Mouse (Mus musculus) heart, postnatal 36 days (tissue): ENCODE data around the gene Rbks. TPM values are rescaled to one million over a fixed set of nuclear protein-coding genes. Genes with fewer than 3 reads are reported as not detected.

Source experiments
- DNase-seq, 2 experiments: peaks; one replicate each; pipeline ENCODE4 v3.0.0; 2021 to 2022
- intact Hi-C: fragments of 180-260 bp; cut with DNase I; formaldehyde crosslinking; loops from one replicate; pipeline ENCODE4 v1.15.1; 2025
- total RNA-seq, 2 experiments: library from RNA; stranded (reverse); gene quantifications; 2 replicates each; pipeline ENCODE4 v1.2.3; 2021

The Rbks gene
- total RNA-seq, 2 experiments from 2014 or later: 3.2 to 3.4 TPM

DNA sequence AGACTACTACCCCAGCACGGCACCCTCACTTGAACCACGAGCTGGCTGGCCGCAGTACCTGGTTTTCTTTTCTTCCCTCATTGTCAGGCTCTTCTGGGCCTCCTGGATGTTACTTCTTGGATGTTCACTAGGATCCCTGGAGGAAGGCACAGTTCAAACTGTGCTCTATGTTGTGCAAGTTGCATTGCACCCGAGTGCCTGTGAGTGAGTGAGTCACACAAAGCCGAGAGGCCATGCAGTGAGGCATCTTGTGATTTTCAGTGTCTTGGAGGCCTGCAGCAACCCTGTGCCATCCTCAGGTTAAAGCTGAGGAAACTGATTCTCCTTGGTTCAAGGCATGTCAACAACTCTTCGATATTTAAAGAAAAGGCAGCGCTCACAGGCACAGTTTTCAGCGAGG, 68.9 kb downstream of the Rbks start:
- intact Hi-C loops: no loop called here

DNA sequence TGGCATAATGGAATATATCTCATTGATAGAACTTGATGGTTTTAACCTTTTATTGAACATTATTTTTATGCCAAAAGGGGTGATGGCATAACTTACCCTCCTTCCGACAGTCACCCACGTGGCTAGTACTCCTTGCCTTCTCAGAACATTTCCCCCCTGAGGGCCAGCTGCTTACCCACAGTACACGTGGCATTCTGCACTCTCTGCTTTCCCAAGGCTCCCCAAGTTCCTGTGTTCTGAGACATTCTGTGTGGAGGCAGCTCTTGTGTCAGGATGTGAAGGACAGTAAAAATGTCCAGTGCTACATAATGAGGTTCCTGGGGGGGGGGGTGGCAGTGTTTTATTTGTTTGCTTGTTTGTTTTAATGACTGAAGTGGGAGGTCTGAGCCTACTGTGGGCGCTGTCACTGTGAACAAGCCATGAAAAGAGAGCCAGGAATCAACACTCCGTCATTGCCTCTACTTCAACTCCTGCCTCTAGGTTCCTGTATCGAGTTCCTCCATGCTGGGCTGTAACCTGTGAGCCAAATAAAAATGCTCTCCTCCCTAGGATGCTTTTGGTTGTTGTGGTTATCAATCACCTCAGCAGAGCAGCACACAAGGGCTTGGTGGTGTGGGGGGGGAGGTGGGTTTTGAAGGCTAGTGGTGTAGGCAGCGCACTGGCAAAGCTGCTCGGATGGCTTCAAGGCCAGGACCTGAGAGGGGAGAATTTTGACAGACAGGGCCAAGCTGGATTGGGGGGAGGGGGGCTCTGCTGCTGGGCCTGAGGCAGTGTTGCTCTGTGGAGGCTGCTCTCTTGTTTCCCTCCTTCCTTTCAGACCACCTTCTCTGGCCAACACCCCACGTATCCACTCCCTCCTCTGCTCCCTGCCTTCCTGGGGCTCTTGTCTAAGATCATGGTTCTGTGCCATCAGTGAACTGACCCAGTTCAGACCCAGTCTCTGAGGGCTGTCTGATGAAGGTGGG, 69.6 kb downstream of the Rbks start:
- intact Hi-C loops: no loop called here
- no peak for DNase-seq

More for the DNA sequence above, 68.9 kb downstream of the Rbks start:
- no peak for DNase-seq

DNA sequence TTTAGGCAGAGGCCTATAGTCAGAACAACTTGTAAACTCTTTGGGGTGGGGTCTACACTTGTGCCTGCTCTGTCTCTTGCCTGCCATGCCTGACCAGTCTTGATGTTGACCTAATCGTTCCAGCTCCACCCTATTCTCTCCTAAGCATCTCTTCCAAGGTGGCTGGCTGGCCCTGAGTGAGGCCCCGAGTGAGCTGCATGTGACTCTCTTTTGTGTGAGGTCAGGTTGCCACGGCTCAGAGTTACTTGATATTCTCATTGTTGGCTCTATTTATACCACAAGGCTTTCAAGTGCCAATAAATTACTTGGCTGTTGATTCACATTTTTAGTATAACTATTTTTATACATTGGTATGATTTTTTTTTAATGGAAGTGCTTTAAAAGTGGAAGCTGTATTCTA, 70.3 kb downstream of the Rbks start:
- DNase-seq: no peak
- intact Hi-C loops: no loop called here

DNA sequence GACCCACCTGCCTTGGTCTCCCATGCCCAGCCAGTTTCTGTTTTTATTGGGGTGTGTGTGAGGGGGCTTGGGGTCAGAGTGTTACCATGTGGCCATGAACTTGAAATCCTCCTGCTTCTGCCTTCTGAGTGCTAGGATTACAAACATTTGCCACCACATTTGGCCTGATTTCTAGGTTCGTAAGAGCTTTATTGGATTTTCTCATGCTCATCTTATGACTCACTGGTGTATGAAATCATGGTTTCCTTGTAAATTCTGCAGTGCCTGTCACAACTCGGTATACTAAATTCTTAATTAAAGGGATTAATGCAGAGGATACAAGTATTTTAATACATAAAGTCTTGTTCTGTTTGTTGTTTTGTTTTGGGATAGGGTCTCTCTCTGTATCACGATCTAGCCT, 77.1 kb downstream of the Rbks start:
- DNase-seq: no peak
- intact Hi-C loops: no loop called here

DNA sequence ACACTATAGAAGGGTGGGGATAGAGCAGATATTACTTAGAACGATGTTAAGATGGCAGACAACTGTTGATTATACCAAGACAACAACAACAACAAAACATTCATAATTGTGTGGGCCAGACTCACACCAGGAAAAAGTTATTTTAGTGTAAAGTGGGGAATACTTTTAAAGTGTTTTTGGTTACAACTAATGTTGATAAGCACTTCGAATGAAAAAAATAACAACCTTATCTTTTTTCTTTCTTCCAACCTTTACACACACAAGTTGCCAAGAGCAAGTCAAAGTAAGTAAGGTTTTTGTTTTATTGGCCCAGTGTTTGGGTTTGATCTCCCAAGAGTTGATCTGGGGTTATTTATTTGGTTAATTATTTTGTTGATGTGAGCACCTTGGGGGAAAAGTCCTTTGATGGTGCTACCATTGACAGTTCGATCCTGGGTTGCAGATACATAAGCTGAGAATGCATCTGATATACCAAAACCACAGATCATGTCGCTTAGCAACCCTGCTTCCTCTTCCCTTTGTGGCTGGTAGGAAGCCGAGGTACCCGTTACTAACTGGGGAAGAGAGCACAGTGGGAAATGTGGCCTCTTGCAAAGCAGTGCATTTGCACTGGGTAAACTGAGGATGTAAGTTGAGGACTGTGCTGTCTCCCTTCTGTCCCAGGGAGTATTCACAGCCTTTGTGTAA, 82.9 kb downstream of the Rbks start:
- no peak for DNase-seq
- intact Hi-C loops: loop anchor here (2.0 to 5.0 kb wide), 3 partner anchors 52 to 523 kb away; partner anchors contain the start of genes Babam2, Fosl2 and Rbks

DNA sequence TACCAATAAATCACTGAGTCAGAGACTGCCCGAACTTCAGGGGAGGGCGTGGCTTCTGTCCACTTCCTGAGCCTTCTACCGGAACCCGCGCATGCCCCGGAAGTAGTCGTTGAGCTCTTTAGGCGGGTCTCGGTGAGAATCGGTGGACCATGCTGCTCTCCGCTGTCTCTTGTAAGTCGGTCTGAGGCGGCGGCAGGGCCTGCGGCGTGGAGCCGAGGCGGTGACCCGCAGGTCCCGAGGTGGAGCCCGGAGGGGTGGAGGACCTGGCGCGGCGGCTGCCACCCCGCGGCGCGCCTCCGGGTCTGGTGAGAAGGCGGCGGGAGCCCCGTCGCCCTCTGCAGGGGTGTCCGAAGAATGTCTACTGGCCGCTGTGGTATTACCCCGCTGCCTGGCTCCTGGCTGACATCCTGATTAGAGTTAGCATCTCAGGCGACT, 83.6 kb downstream of the Rbks start:
- intact Hi-C loops: loop anchor here (2.0 to 5.0 kb wide), 3 partner anchors 51 to 523 kb away; partner anchors contain the start of genes Babam2, Fosl2 and Rbks
- DNase-seq: peak; percentile 82 to 87

DNA sequence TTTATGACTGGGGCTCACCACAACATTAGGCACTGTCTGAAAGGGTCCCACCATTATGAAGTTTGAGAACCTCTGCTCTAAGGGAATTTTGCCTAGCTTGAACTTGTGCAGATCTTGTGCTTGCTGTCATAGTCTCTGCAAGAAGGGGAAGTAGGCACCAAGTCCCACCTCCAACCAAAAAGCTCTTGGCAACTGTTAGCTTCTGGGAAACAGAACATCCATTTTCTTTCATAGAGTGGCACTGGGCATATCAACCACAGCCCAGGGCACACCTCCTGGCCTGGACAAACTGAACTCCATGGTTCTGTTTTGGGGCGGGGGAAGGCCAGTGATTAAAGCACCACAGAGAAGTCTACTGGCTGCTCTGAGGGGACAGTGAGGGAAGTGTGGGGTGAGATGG, 86.2 kb downstream of the Rbks start:
- intact Hi-C loops: loop anchor here (5.0 kb wide), 1 partner anchor 526 kb away; the partner anchor contains the start of gene Fosl2
- DNase-seq: no peak

DNA sequence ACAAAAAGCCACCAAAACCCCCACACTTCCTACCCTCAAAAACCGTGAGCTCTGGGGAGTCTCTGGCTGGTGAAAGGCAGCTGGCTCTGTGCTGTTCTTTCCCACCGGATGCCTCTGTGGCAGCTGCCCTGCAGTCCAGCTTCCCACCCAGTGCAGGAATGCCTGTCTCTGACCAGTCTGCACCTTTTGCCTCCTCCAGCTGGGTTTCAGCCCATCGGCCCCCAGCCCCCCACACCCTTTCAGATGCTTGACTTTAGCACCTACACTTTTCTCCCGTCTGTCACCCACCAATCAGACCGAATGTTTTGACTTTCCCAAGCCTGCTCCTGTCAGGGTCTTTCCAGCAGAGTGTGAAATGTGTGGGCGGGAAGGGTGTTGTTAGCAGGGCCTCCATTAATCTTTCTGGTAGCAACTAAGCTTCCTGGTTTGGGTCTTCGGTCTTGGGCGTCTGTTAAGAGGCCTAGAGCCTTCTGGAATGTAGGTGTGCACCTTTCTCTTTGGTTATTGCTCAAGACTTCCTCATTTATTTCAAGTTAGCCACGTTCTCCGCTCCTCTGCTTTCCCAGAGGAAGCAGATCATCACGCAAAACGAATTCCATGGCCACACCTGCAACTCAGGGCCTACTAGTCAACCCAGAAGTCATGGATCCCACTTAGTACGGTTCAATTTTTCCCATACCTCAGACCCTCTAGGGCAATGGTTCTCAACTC, 86.9 kb downstream of the Rbks start:
- DNase-seq: no peak
- intact Hi-C loops: loop anchor here (5.0 kb wide), 1 partner anchor 527 kb away; the partner anchor contains the start of gene Fosl2

DNA sequence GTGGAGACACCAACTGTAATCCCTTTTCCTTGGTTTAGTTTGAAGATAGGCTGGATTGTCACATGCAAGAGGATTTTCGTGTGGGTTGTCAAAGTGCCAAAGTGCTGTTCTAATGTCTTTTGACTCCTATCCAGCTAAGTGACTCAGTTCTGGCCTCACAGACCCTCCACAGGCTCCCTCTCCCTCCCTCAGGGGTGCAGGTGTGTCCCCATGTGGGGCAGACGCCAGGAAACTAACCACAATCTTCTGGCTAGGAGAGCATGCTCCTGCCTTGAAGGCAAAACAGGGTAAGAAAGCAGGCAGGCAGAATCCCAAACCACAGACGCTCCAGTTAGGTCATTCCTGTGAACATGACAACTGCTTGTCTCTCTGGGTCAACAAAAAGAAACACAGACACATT, 91.3 kb downstream of the Rbks start:
- intact Hi-C loops: no loop called here
- peak; percentile 47 to 54 for DNase-seq

DNA sequence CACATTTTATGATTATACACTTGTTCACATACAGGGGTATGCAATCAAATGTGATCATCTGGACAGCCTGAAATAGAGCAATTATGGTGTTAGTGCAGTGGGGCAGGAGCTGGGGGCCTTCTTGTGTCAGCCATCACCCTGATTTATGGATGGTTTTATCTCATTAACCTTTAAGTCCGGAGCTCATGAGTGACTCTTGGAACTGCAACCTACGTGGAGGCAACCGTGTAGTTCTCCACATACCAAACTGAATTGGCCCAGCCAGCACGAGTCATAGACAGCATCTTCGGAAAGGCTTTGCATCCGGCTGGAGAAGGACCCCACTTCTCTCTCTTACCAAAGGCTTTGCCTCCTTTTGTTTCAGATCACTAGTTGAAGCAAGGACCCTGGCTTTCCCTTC, 93.7 kb downstream of the Rbks start:
- intact Hi-C loops: no loop called here
- no peak for DNase-seq

DNA sequence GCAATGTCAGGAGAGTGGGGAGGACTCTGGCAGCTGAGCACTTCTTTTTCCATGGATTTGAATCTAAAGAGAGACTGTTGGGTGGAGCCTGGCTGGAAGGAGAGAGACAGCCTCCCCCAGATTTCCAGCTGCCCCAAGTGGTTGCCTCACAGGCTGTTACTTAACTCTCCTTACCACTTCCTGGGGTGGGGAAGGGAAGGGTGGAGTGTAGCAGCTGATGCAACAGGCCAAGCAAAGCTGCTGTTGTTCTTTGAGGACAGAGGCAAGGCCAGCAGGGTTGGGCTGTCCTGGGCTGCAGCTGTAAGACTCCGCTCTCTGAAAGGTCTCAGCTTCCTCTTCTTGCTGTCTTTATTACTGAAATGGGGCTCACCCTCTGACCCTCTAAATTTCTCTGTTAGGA, 95.0 kb downstream of the Rbks start:
- intact Hi-C loops: no loop called here
- peak; percentile 65 to 68 for DNase-seq

DNA sequence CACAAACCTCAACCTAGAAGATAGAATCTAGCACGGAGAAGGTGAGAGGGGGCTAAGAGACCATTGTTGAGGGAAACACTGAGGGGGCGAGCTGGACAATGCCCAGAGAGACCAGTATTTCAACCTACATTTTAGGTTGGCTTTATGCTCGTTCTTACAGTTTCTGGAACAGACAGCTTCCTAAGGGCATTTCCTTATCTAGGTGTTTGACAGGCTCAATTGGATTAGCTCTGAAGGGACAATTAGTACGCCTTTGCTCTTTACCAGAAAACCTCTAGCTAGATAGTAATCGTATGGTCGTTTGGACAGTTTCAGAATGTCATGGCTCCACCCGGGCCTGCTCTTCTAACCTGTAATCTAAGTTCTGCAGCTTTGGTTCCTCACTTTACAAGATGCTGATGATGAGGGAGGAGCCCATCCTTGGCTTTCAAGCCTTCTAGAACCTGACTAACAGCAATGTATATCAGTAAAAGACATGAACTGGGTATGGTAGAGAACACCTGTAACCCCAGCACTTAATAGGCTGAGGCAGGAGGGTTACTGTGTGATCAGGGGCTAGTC, 96.2 kb downstream of the Rbks start:
- intact Hi-C loops: no loop called here
- DNase-seq: no peak

DNA sequence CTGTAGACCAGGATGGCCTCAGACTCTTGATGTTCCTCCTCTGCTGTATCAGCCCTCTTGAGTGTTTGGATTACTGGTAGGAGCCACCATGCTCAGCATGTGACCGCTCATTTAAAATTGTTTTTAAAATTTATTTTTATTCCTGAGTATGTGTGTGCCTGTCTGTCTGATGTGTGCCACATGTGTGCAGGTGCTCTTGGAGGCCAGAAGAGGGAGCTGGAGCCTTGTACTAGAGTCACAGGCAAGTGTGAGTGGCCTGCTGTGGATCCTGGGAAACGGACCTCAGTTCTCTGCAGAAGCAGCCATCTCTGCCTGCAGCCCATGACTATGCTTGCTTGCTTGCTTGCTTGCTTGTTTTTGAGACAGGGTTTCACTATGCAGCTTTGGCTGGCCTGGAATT, 98.3 kb downstream of the Rbks start:
- intact Hi-C loops: loop anchor here (2.0 kb wide), 1 partner anchor 600 kb away; no protein-coding TSS in a partner anchor
- no peak for DNase-seq

DNA sequence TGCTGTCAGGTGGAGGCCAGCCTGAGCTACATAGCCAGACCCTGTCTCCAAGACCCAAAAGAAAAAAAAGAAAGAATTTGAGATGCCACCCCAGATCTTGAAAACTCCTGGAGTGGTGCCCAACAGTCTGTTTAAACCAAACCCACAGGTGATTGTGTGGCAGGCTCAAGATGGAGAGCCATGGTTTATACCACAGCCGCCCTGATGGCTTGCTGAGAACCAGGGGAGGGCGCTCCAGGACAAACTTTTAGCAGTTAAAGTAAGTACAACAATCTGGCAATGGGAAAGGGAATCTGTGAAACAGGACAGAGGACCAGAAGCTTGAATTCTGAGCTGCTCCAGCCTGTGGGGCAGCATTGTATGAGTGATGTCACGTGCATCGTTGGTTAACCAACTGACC, 98.8 kb downstream of the Rbks start:
- DNase-seq: peak in 1 of 2 experiments; percentile 50
- intact Hi-C loops: loop anchor here (2.0 kb wide), 1 partner anchor 600 kb away; no protein-coding TSS in a partner anchor

DNA sequence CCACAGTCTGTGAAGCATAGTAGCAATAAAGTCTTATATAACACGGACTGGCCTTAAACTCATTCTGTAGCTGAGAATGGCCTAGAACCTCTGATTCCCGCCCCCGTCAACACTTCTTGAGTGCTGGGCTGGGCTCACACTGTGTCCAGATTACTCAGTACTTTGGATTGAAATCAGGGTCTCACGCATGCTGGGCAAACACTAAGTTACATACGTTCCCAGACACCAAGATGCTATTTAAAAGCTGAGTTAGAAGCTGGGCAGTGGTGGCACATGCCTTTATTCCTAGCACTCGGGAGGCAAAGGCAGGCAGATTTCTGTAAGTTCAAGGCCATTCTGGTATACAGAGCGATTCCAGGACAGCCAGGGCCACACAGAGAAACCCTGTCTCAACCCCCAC, 99.3 kb downstream of the Rbks start:
- intact Hi-C loops: loop anchor here (2.0 kb wide), 1 partner anchor 601 kb away; no protein-coding TSS in a partner anchor
- DNase-seq: no peak

DNA sequence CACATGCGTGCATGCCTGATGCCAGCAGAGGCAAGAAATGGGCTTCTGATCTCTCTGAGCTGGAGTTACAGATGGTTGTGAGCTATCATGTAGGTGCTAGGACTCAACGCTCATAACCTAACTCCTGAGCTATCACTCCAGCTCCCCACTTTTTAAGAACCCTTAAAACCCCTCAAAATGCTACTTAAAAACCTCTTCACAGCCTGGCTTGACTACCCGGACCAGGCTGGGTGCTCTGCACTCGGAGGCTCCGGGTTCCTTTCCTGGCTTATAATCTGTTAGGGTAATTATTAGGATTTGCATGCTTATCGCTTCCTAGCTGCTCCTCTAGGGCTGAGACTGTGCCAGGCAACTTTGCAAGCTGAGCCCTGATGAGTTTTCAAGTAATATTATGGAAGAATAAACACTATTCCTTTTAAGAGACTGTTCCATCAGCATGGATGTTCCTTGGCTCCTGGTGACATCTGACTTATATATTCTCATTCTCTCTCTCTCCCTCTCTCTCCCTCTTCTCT, 99.9 kb downstream of the Rbks start:
- intact Hi-C loops: loop anchor here (2.0 kb wide), 2 partner anchors 27 to 35 kb away; no protein-coding TSS in a partner anchor
- DNase-seq: no peak

DNA sequence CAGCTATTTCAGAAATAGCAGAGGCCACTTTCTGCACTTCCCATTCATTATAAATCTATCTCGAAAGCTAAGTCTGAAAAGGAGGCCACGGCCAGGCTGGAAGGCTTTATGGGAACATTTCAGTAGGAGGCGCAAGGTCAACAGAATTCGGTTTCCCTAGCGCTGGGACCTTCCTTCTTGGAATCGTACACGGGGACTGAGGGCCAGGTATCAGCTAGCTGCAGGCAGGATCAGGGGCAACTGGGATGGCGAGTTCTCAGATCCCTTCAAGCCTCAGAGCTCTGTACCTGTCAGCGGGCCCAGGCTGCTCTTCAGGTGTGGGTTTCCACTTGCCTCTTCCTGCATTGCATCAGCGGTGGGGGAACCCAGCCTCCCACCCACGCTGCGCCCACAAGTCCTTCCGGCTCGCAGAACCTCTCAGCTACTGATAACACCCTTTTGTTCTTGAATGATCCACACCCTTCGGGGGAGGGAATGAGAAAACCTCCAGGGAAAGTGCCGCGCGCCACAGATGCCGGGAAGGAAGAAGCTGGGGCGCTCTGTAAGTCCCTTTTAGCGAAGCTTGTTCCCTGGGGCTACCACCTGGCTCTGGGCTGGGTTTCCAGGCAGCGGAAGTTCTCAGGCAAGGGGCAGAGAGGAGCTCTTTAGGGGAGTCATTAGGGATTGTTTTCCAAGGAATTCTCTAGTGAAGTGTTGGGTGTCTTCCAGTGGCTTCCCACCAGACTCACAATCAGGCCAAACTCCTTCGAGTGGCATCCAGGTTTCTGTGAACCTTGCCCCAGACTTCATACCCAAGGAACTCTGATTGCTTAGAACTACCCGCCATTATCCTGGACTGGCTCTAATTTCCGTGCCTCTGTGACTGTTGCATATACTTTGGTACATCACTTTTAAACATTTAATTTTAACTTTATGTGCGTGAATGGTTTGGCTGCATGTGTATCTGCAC, 100.7 kb downstream of the Rbks start, which contains the start of gene Mrpl33:
Gene Mrpl33 (plus strand): TSS at position 455 of the 949 bp plus-strand sequence.
- peak; percentile 42 to 56 for DNase-seq
- intact Hi-C loops: loop anchor here (2.0 kb wide), 2 partner anchors 26 to 34 kb away; no protein-coding TSS in a partner anchor

DNA sequence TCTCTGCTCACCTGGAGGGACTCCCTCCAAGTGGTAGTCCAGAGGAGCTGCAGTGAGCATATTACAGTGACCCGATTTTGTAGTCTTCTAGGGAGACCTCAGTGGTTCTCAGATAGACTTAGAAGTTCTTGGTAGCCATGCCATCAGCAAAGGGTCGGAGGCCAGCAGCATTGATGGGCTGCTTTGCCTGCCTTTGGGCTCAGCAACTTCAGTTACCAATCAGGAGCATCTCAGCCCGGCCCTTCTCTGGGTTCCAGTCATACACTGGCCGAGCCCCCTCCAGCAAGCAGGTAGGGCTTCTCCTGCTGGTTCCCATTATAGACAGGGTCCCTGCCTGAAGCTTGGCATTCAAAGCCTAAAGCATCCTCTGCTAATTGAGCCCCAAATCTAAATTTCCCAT, 101.6 kb downstream of the Rbks start:
- intact Hi-C loops: loop anchor here (2.0 kb wide), 2 partner anchors 25 to 33 kb away; no protein-coding TSS in a partner anchor
- DNase-seq: no peak

DNA sequence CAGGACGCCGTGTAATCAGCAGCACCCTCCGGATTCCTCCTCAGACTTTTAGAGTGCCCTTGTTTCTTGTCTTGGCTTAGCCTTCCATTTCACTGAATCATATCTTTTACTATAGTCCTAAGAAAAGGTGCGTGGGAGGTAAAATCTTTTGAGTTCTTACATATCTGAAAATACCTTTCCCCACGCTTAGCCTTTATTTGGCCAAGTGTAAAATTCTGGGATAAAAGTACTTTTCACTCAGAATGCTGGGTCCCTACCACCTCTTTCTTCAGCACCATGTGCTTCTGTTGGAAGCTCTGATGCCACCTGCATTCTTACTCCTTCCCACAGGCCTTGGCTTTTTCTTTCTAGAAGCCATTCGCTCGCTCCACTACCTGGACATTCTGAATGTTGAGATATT, 106.3 kb downstream of the Rbks start:
- DNase-seq: no peak
- intact Hi-C loops: no loop called here
